Mouse (Mus musculus): ENCODE results near the gene Eif4b.

The Eif4b gene

DNA sequence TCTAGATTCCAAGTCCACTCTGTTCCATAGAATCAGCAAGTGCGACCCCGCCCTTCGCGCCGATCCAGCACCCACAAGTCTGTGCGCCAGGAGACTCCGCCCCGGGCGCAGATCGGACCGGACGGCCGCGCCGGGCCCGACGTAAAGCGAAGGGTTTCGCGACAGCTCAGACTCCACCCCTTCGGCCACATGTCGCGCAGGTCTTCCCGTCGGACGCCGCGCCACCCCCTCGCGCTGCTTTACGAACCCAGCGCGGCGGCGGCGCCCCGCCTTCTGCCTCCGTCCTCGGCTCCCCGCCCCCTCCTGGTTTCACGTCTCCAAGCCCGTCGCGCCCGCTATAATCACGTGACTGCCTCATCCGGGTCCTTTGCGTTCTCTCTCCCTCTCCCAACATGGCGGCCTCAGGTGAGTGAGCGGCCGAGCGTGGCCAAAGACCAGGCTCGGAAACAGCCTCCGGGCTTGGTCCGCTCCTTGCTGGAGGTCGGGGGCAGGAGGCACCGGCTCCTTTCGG, at the start of gene Eif4b:
Eif4b (plus strand) TSS at position 215 of the 511 bp plus-strand sequence.
- peak; percentile 99 for DNase-seq (ENCODE audit: low spot score in 2 of 2)

DNA sequence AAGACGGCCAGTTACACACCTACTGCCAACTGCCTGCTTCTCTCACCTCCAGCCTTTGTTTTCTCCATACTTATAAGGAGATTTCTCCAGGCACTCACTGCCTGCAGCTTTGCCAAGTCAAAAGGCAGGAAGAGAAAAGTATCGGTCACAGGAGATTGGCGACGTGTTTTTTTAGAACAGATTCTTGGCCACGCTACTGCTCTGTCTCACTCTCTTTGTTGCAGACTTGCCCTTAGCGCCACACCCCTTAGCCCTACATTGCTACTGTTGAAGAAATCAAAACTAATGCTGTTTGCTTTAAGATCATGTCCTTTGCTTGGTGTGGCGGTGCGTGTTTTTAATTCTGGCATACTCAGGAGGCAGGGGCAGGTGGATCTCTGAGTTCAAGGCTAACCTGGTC, 49.7 kb upstream of the Eif4b start:
- DNase-seq (ENCODE audit: low spot score in 2 of 2): no peak

DNA sequence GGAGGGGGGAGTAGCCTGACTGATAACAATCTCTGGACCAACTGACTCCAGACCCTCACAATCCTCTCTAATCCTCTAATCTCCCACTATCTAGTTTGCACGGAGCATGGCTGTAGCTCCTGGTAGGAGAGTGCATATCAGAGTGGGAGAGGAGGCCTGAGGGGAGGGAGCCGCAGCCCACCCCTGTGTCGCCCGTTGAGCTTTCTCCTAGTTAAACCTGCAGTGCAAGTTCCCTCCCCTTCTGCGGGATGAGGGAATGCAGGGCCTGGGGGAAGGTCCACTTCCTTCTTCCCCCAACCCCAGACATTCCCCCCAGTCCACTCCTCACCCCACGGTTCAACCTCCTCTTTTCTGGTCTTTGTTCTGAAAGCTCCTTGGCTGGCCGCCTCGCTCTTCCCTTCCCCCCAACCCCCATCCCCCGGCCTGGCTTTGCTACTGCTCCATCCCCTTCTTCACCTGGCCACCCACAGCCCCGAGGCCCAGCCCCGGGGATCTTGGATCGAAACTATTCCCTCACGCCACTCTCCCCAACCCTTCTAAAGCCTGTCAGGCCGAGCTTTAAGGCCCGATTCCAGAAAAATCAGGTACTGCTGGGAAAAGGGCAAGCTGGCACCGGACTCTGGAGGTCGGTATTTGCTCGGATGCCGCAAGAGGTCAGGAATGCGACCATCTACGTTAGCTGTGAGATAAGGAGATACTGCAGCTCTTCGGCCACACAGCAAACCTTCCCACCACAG, 48.3 kb upstream of the Eif4b start:
- DNase-seq (ENCODE audit: low spot score in 2 of 2): no peak

DNA sequence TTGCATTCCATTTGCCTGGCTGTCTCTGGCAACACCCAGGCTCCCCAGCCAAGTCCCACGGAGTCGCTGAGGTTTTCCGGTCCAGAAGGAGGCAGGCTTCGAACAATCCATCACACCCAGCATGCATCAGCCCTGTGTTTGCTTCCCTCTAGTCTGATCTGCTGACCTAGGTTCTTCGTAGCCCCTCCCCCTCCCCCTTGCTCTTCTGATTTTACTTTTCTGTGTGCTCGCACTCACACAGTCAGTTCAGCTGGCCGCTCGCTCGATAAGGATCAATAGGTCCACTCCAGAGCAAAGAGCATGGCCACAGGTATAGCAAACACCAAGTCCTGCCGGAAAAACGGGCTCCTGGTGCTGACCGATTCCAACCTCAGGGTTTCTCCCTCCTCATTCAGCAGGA, 47.1 kb upstream of the Eif4b start:
- DNase-seq (ENCODE audit: low spot score in 2 of 2): no peak

DNA sequence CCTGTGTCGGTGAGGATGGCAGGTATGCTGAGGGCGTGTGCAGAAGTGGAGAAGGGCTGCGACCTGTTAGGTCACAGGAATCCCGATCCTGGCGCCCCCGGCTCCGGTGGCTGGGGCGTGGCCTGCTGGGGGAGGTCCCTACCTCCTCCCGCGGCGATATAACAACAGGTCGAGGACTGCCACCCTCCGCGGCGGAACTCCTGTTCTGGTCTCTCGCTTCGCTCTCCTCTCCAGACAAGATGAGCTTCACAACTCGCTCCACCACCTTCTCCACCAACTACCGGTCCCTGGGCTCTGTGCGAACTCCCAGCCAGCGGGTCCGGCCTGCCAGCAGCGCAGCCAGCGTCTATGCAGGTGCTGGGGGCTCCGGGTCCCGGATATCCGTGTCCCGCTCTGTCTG, 45.5 kb upstream of the Eif4b start, which contains the start of gene Krt18:
Krt18 (plus strand) TSS at position 141 of the 400 bp plus-strand sequence.
- no peak for DNase-seq (ENCODE audit: low spot score in 2 of 2)

- DNase-seq (ENCODE audit: low spot score in 2 of 2): no peak
These were observed 39.2 kb upstream of the Eif4b start for GRCm38 (mm10) chr15:102034121-102035053.

- no peak for DNase-seq (ENCODE audit: low spot score in 2 of 2)
These were observed 33.3 kb upstream of the Eif4b start for GRCm38 (mm10) chr15:102040277-102040676.

DNA sequence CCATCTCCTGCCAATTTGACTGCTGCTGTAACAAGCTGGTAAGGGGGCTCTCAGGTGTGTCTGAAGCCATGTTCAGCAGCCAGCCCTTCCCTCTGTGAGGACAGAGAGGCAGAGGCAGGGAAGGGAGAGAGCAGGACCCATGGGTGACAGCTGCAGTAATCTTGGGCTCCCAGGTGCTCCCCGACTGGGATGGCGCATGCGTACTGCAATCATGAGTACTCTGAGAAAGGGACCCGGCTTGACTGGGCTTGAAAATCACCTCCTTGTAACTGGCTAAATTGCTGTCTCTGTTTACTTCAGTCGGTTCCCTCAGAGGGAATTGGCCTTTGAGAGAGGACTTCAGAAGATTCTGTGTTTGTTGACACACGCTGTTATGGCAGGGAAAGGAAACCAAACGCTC, 31.6 kb upstream of the Eif4b start:
- no peak for DNase-seq (ENCODE audit: low spot score in 2 of 2)

DNA sequence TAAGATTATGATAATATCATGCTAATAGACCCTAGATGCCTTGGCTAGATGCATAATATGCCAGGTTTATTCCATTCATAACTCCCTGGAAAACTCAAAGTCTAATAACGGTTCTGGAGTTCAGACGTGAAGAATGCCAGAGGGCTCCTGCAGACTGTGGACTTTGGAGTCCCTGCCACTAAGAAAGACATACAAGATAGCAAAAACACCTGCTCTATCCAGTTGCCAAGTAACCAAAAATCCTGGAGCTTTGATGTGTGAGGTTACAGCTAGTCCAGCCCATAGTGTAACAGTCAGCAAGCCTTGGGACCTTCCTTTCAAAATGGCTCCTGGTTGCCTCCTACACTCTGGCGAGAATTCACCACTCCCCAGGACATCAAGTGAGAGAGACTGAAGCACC, 28.8 kb upstream of the Eif4b start:
- no peak for DNase-seq (ENCODE audit: low spot score in 2 of 2)

DNA sequence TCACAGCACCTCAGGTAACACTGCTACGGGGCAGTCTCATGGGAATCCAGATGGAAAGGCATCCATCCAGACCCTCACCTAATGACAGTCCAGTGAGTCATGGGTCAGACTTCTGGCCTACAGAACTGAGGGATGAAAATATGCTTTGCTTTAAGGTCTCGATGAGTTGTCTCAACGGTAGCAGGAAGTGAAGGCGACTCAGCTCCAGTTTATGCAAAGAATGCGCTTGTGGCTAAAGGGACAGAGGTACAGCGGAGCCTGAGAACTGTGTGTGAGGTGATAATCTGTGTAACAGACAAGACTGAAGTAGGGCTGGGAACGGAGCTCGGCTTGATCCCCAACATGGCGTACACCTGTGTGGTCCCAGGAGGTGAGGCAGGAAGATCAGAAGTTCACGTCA, 27.9 kb upstream of the Eif4b start:
- DNase-seq (ENCODE audit: low spot score in 2 of 2): no peak

DNA sequence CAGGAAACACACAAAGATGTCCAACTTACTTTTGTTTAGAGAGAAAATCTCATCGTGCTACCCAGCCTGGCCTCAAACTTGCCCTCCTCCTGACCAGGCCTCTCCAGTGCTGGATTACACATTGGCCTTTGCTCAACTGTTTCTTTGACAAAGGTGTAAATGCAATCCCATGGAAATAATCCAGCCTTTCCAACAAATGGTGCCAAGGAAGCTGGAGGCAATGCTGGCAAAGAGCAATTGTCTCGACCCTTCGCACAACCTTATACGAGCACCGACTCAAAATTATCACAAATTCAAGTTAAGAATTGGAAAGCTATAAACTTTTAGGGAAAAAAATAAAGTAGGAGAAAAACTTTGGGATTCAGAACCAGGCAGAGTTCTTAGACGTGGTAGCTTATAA, 25.6 kb upstream of the Eif4b start:
- no peak for DNase-seq (ENCODE audit: low spot score in 2 of 2)

DNA sequence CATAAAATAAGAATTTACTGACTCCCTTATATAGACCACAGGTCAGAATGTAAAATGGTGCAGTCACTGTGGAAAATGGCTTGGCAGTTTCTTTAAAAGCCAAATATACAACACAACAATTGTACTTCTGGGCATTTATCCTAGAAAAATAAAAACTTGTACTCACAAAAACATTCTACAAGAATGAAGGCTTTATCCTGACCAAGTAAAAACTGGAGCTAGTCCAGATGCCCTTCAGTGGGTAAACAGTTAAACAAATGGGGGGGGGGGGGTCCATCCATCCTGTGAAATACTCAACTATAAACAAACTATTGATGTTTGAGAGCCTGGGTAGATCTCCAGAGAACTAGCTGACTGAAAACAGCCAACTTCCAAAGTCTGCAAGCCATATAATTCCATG, 23.7 kb upstream of the Eif4b start:
- no peak for DNase-seq (ENCODE audit: low spot score in 2 of 2)

- DNase-seq (ENCODE audit: low spot score in 2 of 2): peak; percentile 37 to 58
These were observed 21.5 kb upstream of the Eif4b start for GRCm38 (mm10) chr15:102051920-102052683.

GRCm38 (mm10) chr15:102056495-102057174, 16.9 kb upstream of the Eif4b start:
- DNase-seq (ENCODE audit: low spot score in 2 of 2): no peak

DNA sequence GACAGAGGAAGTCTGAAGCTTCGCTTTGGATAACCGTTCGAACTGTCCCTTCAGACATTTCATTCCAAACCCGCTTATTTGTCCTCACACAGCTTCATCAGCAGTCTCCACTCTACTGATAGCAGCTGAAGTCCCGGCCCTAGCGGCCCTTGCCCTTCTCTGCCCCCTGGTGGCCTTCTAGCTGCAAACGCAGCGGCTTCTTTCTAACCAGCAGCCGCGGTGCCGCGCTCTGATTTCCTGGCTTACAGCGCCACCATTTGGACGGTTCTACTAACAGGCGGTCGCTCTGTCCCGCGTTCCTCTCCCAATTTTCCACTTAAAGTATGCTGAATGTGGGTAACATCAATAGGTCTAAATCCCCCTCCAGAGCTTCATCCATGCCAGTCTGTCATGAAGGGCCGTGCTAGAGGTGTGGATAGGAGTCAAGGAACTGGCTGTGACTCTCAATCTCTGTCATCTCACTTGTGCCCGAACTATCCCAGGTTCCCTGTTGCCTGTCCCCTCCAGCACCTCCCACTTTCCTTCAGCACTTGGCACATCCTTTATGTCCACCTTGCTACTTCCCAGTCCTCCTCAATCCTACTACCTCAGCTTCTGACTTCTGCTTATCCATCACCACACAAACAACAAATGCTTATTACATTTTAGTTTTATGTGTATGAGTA, 7.8 kb upstream of the Eif4b start:
- peak; percentile 75 to 90 for DNase-seq (ENCODE audit: low spot score in 2 of 2)

DNA sequence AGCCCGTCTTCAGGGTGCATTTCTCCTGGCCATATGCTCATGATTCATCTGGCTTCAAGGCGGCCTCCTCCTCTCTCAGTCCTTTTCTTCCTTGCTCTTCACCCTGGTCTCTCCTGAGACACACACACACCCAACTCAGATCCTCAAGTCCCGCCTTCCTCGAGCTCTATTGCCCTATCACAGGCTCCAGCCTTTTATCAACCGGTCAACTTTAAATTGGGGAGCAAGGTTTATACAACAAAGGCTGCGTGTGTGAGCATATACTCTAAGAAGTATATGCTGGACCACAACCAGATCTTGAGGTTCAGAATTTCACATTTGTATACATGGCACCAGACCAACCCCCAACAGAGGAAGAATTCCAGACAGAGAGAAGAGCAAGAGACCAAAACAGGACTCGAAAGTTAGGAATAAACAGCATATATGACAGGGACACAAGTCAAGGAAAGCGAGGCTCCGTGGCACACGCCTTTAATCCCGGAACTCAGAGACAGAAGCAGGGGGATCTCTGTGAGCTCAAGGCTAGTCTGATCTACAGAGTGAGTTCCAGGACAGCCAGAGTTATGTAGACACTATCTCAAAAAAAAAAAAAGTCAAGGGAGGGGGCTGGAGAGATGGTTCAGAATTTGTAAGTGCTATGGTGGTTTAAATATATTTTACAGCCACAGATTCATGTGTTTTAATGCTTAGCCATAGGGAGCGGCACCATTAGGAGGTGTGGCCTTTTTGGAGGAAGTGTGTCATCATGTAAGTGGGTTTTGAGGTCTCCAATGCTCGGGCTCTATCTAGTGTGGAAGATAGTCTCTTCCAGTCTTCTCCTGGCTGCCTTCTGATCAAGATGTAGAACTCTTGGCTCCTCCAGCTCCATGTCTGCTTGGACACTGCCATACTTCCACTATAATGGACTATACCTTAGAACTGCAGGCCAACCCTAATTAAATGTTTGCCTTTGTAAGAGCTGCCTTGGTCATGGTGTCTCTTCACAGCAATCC, 2.8 kb upstream of the Eif4b start:
- no peak for DNase-seq (ENCODE audit: low spot score in 2 of 2)

GRCm38 (mm10) chr15:102072963-102073558, 512 bp upstream of the Eif4b start:
- DNase-seq (ENCODE audit: low spot score in 2 of 2): no peak

DNA sequence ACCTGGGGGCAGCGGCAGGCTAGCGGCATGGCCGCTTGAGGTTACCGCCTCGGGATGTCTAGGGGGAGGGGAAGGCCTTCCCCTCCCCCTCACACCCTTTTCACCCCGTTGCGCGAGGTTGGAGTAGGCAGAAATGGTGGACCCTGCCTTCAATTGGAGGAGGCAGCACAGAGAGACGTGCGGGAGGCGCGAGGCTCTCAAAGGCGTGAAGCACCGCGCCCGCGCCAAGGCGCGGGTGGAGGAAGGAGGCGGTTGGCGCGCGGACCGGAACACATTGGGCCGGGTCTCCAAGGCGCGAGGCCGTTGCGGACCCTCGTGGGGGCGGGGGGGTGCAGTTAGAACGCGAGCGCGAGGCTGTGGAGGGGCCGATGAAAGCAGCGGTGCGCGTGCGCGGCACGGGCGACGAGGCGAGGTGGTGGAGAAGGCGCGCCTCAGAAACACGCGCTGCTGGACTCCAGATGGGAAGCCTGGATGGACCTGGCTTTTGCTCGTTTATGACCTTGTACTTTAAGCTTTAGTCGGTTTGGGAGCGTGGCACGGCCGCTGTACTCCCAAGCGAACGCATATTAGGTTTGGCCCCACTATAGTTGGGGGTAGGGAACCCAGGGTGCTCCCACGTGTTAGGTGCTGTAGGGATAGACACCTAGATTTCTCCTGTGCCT, 628 bp downstream of the Eif4b start:
- DNase-seq (ENCODE audit: low spot score in 2 of 2): peak; percentile 65 to 76
